Mouse (Mus musculus): ENCODE measurements around the gene Usp20.
"Not testable (repeated sequence)": the region's sequence is repeated elsewhere in the genome, so short reads cannot be mapped to it uniquely, and the experiment has no call there.

Gene Usp20

DNA sequence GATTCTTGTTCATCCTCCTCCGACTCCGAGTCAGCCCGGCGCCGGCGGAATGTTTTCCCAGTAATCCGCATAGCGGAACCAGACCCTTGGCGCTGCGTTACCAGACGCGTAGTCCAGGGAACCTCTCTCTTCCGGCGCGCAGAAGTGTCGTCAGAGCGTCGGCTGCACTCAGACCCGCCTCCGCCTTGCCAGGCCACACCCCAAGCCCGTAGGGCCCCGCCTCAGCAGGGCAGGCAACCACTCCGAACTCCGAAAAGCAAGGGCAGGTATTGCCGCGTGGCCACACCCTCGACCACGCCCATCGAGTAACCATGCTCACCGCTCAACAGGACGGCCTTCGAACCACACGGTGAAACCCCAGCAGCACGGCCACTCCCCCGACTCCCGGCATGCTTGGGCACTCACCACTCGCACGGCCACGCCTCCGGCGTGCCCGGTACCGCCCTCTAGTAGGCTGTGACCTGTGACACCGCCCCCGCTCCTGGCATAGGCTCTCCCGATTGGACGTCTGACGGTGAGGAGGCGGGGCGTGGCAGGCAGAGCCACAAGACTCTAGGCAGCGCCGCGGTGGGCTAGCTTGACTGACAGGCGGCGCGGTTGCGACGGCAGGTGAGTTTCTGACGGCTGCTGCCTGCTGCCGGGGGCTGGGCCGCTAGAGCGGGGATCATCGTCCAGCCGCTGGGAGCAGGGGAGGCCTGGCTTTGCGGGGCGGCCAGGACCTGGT, at the start of gene Usp20, which contains the start of gene BC005624:
Gene Usp20, plus strand, starts transcription at position 490 of the 724 bp plus-strand sequence.
Gene BC005624, minus strand, starts transcription at position 412 of the 724 bp plus-strand sequence.
- peak; percentile 100 for DNase-seq

DNA sequence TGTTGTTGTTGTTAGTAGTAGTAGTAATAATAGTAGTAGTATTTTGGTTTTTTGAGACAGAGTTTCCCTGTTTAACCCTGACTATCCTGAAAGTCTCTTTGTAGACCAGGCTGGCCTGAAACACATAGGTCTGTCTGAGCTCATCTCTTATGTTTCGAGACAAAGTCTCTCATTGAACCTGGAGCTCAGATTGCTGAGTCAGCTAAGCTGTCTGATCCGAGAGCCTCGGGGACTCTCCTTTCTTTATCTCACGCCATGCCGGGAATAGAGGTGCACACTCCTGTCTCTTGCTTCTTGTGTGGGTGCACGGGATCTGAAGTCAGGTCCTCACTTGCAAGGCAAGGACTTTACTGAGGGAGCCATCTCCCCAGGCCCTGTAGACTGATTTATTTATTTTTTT, 49.0 kb upstream of the Usp20 start:
- no peak for DNase-seq

GRCm38 (mm10) chr2:30933917-30934450, 48.1 kb upstream of the Usp20 start:
- peak; percentile 75 for DNase-seq

DNA sequence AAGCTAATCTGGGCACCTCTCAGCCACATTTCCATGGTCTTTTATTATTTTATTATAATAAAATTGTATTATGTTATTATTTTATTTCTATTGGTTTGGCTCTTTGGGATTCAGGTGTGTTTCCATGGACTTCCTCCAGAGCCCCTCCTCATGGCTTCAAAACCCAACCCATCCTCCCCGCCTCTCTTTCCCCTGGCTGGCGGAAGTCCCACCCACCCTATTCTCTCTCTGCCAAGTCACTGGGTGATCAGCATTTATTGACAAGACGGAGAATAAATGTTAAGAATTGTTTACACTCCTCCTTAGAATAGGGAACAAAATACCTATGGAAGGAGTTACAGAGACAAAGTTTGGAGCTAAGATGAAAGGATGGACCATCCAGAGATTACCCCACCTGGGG, 45.3 kb upstream of the Usp20 start:
- DNase-seq, result no peak

GRCm38 (mm10) chr2:30937731-30938130, 44.3 kb upstream of the Usp20 start:
- DNase-seq, result no peak

GRCm38 (mm10) chr2:30938574-30938991, 43.5 kb upstream of the Usp20 start:
- no peak for DNase-seq

- no peak for DNase-seq
Measured at GRCm38 (mm10) chr2:30941586-30941985, 40.5 kb upstream of the Usp20 start.

GRCm38 (mm10) chr2:30942116-30942515, 40.0 kb upstream of the Usp20 start:
- not testable (repeated sequence) for DNase-seq

- DNase-seq, result peak; percentile 75
Measured at GRCm38 (mm10) chr2:30942603-30943011, 39.5 kb upstream of the Usp20 start.

GRCm38 (mm10) chr2:30952457-30952823, 29.6 kb upstream of the Usp20 start:
- DNase-seq, result no peak

GRCm38 (mm10) chr2:30952824-30953490, 29.1 kb upstream of the Usp20 start, which contains the start of gene Tor1b:
Gene Tor1b (plus strand): TSS chr2:30952959.
- peak; percentile 88 for DNase-seq

DNA sequence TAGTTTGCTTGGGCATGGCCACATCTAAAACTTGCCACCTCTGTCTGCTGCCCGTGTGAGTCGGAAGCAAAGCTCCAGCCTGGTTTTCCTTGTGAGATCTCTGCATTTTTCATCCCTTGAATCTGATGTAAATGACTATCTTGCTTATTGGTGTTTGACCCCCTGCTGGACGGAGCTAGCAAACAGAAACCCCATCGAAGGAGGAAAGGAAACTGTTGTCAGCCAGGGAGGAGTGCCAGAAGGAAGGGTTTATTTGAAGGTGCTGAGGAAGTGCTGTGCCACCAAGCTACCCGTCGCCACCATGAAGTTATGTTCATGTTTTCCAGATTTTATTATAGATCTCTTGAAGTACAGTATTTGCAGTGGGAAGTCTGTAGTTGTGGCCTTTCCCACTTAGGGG, 27.3 kb upstream of the Usp20 start:
- no peak for DNase-seq

DNA sequence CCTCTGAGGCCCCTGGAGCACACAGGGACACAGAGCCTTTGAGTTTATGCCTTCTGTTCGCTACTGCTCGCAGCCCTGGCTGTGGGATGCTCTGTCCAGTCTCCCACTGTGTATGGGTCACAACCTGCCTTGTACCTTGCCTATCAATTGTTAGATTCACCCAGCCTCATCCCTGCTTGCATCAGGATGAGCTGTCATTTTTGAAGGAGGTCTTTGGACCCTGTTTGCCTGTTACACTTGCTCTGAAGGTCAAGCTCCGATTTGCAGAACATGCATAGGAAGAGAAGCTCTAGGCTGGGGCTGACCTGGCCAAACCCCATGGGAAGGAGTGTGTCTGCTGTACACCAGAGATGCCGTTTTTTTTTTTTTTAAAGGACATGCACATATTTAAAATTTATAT, 24.6 kb upstream of the Usp20 start:
- DNase-seq, result no peak

DNA sequence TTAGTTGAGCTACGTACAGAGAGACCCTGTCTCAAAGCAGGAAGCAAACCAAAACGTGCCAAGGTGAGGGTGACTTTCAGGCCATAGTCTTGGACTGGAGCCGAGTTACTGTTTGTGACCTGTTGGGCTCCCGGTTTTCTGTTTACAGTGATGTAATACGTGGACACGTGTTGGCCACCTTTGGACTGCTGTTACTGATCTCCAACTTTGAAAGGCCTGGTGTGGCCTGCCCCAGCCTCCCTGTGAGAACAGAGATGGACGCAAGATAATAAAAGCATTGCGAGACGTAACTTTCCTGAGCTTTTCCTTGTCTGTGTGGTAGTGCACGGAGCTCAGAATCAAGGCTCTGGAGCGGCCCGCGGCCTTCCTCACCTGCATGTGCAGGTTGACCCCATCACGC, 23.4 kb upstream of the Usp20 start:
- DNase-seq, result peak; percentile 32

GRCm38 (mm10) chr2:30959856-30960255, 22.2 kb upstream of the Usp20 start:
- DNase-seq, result no peak

GRCm38 (mm10) chr2:30962570-30963254, 19.4 kb upstream of the Usp20 start:
- DNase-seq, result no peak

- DNase-seq, result no peak
Measured at GRCm38 (mm10) chr2:30965627-30966026, 16.5 kb upstream of the Usp20 start.

DNA sequence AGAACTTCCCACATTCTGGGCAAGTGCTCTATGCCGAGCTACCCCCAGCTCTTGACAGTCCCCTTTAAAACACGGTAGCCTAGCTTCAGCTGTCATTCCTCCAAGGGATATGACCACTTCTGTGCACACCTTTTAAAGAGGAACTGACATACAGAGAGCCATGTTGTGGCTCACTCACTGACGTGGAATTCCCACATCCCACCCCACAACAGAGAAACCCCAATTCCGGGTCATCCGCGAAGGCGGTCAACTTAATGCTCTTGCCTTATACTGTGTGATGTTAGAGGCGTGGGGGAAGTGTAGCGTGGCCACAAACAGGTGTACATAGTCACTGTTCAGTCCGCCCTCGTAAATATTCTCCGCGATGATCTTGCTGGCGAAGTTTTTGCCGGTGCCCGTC, 15.3 kb upstream of the Usp20 start:
- DNase-seq, result no peak

- peak; percentile 90 for DNase-seq
Measured at GRCm38 (mm10) chr2:30967352-30968327, 14.4 kb upstream of the Usp20 start, which contains the start of gene Tor1a. Gene Tor1a (minus strand): TSS chr2:30967933.

- DNase-seq, result no peak
Measured at GRCm38 (mm10) chr2:30983024-30983423, 945 bp downstream of the Usp20 start.

DNA sequence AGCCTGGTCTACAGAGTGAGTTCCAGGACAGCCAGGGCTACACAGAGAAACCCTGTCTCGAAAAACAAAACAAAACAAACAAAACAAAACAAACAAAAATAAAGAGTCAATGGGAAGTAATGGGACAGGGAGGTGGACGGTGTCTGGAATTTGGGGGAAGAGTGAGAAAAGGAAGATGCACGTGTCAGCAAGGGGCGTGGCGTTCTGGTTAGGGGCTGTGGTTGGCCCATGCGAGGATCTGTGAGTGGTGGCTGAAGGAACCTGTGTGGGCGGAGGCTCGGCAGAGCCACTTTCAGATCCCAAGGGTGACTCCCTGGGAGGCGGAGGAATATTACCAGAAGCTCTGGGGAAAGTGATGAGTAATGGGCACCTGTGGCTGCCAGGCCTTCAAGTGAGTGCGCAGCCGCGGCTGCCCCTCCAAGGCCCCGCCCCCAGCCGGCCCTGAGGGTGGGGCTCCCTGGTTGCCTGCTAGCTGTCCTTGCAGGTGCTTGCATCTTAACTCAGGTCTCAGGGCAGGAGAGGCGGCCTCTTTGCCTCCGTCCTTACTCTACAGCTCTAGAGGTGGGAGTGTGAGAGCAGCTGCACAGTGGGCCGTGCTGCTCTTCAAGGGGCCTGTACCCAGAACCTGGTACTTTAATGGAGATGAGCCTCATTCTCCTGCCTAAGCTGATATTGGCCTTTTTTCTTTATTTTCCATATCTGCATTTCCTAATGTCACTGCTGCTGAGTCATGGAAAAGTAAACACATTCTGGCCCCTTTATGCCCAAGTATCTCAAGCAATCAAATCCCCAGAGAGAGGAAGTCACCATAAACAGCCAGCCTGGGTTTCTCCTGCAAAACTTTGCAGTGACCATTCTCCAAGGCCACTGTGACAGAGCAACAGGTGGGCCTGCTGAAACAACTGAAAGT, 3.3 kb downstream of the Usp20 start:
- peak; percentile 79 for DNase-seq

All from liver (tissue).